Mouse (Mus musculus) olfactory bulb, adult 2 months (tissue): ENCODE results near the gene Mrps17.

ENCODE experiments used
- CTCF ChIP-seq: fragments of 200-500 bp; IDR thresholded peaks from 2 replicates; pipeline ENCODE4 v1.5.1; 2012; ENCODE audit warnings: low read depth, mild to moderate bottlenecking, low read length, moderate library complexity; ENCODE audit not compliant: insufficient read depth
- POLR2A ChIP-seq: fragments of 200-500 bp; IDR thresholded peaks from 2 replicates; pipeline ENCODE4 v1.6.1; 2012; ENCODE audit warnings: mild to moderate bottlenecking, low read depth, low read length, moderate library complexity; ENCODE audit not compliant: insufficient read depth

GRCm38 (mm10) chr5:129724268-129724667, 9.0 kb downstream of the Mrps17 start:
- TF ChIP-seq CTCF (no peak), POLR2A (no peak)
